Mouse (Mus musculus) CH12.LX (cell line): ENCODE results near the gene Usp7.

Source experiments
- CHD2 ChIP-seq: IDR thresholded peaks from 2 replicates; pipeline ENCODE4 v1.6.1; 2011; ENCODE audit warnings: low read length, improper control_type of control experiment
- CTCF ChIP-seq, 2 experiments: IDR thresholded peaks in 1 of 2; conservative IDR thresholded peaks in 1 of 2; 2 replicates each; pipeline ENCODE4 v1.5.1; 2011 to 2012; ENCODE audit warnings: low read depth in 2 of 2, low read length in 2 of 2, improper control_type of control experiment in 1 of 2, inconsistent platforms in 1 of 2, mild to moderate bottlenecking in 1 of 2, moderate library complexity in 1 of 2
- EP300 ChIP-seq: IDR thresholded peaks from 2 replicates; pipeline ENCODE4 v1.6.1; 2011; ENCODE audit warnings: low read length, improper control_type of control experiment
- HCFC1 ChIP-seq: IDR thresholded peaks from 2 replicates; pipeline ENCODE4 v1.6.1; 2012; ENCODE audit warnings: low read depth, mild to moderate bottlenecking, inconsistent platforms, low read length, improper control_type of control experiment
- JUND ChIP-seq: conservative IDR thresholded peaks from 2 replicates; pipeline ENCODE4 v1.6.1; 2011; ENCODE audit warnings: low read depth, low read length, improper control_type of control experiment
- MAFK ChIP-seq: IDR thresholded peaks from 2 replicates; pipeline ENCODE4 v1.6.1; 2011; ENCODE audit warnings: low read length, improper control_type of control experiment; ENCODE audit not compliant: insufficient replicate concordance
- MAX ChIP-seq: IDR thresholded peaks from 2 replicates; pipeline ENCODE4 v1.6.1; 2011; ENCODE audit warnings: low read length, improper control_type of control experiment
- MEF2A ChIP-seq: IDR thresholded peaks from 2 replicates; pipeline ENCODE4 v1.6.1; 2014; ENCODE audit warnings: low read depth, mild to moderate bottlenecking, inconsistent platforms, low read length, improper control_type of control experiment, borderline replicate concordance
- MXI1 ChIP-seq: IDR thresholded peaks from 2 replicates; pipeline ENCODE4 v1.6.1; 2011; ENCODE audit warnings: mild to moderate bottlenecking, low read depth, low read length, improper control_type of control experiment
- POLR2A ChIP-seq: IDR thresholded peaks from 2 replicates; pipeline ENCODE4 v1.6.1; 2011; ENCODE audit warnings: low read depth, mild to moderate bottlenecking, improper control_type of control experiment, low read length
- RAD21 ChIP-seq: IDR thresholded peaks from 2 replicates; pipeline ENCODE4 v1.6.1; 2011; ENCODE audit warnings: low read depth, mild to moderate bottlenecking, low read length, improper control_type of control experiment, moderate library complexity
- TCF12 ChIP-seq: IDR thresholded peaks from 2 replicates; pipeline ENCODE4 v1.6.1; 2014; ENCODE audit warnings: low read depth, mild to moderate bottlenecking, inconsistent platforms, low read length, improper control_type of control experiment
- ZC3H11A ChIP-seq: IDR thresholded peaks from 2 replicates; pipeline ENCODE4 v1.6.1; 2012; ENCODE audit warnings: low read depth, mild to moderate bottlenecking, inconsistent platforms, low read length, improper control_type of control experiment

DNA sequence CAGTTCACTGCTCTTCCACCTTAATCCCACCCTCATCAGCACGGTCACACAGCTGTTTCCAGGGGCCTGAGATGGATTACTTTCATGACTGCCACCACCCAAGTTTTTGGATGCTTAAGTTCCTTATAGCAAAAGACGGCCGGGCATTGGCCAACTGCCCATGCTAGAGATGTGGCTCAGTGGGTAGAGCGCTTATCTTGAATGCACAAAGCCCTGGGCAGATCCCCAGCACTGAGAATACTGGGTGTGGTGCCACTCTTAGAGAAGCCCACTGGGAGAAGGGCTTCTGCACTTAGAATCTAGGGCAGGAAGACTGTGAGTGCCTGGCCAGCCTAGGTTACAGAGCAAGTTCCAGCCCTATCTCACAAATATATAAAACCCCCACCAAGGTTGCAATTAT is 113.4 kb downstream of the Usp7 start:
- TF ChIP-seq POLR2A (no peak), CTCF (conservative IDR thresholded peaks at IDR 0.05 in 1 of 2, IDR thresholded peaks at IDR 0.05 in 1 of 2; ENCODE audit: low read depth in 2 of 2, low read length in 2 of 2) (no peak), MAFK (no peak), HCFC1 (no peak), RAD21 (no peak), MAX (no peak), TCF12 (no peak), JUND (no peak), CHD2 (no peak), ZC3H11A (no peak), EP300 (no peak), MEF2A (no peak), MXI1 (no peak)
